Mouse (Mus musculus) CH12.LX (cell line): ENCODE measurements around the gene Tut1. TPM values are rescaled to one million over a fixed set of nuclear protein-coding genes. Genes with fewer than 3 reads are reported as not detected.

Experiments used
- DNase-seq: peaks from one replicate; pipeline ENCODE4 v3.0.0-alpha.2; 2013; ENCODE audit errors: extremely low read depth
- H3K27ac ChIP-seq: 2 replicates; pipeline ENCODE4 v1.5.1; 2012; ENCODE audit warnings: low read depth, mild to moderate bottlenecking, control low read depth, moderate library complexity; ENCODE audit not compliant: insufficient read depth
- H3K27me3 ChIP-seq: replicated peaks from 2 replicates; pipeline ENCODE3; 2012; ENCODE audit warnings: inconsistent platforms
- H3K36me3 ChIP-seq, 2 experiments: replicated peaks in 1 of 2; 2 replicates each; pipeline versions ENCODE3 to v1.6.1; 2012; ENCODE audit warnings: inconsistent platforms in 1 of 2, low read length in 1 of 2, mild to moderate bottlenecking in 1 of 2, mixed read lengths in 1 of 2, moderate library complexity in 1 of 2; ENCODE audit not compliant: control insufficient read depth in 1 of 2, insufficient read depth in 1 of 2
- H3K4me1 ChIP-seq, 2 experiments: 2 replicates each; pipeline ENCODE4 v1.6.1; 2012; ENCODE audit warnings: inconsistent platforms in 1 of 2, moderate library complexity in 1 of 2; ENCODE audit not compliant: insufficient read depth in 2 of 2, control insufficient read depth in 1 of 2
- H3K4me2 ChIP-seq: 2 replicates; pipeline ENCODE4 v1.6.1; 2012; ENCODE audit warnings: low read depth, mild to moderate bottlenecking, control low read depth; ENCODE audit not compliant: poor library complexity, insufficient read depth, severe bottlenecking
- H3K4me3 ChIP-seq, 3 experiments: fragments of 150-350 bp in 1 of 3; sonication (generic) in 1 of 3; replicated peaks in 1 of 3; 2 replicates each; pipeline versions ENCODE3 to v1.5.1; 2011 to 2012; ENCODE audit warnings: low read depth in 2 of 3, low read length in 2 of 3, mild to moderate bottlenecking in 2 of 3, moderate library complexity in 2 of 3, control low read depth in 1 of 3, improper control_type of control experiment in 1 of 3, inconsistent platforms in 1 of 3, mixed read lengths in 1 of 3; ENCODE audit not compliant: poor library complexity in 1 of 3
- H3K79me2 ChIP-seq: replicated peaks from 2 replicates; pipeline ENCODE4 v1.6.1; 2012; ENCODE audit warnings: mild to moderate bottlenecking, moderate library complexity; ENCODE audit not compliant: control insufficient read depth, poor library complexity, insufficient read depth, severe bottlenecking; ENCODE audit errors: extremely low read depth
- H3K9ac ChIP-seq: 2 replicates; pipeline ENCODE4 v1.6.1; 2012; ENCODE audit warnings: low read depth, mild to moderate bottlenecking, control low read depth, moderate library complexity; ENCODE audit not compliant: insufficient read depth
- H3K9me3 ChIP-seq: replicated peaks from 2 replicates; pipeline ENCODE3; 2012; ENCODE audit warnings: low read length, inconsistent platforms, mixed read lengths
- CHD1 ChIP-seq: IDR thresholded peaks from 2 replicates; pipeline ENCODE4 v1.6.1; 2012; ENCODE audit warnings: low read depth, low read length, improper control_type of control experiment, inconsistent platforms
- CTCF ChIP-seq, 2 experiments: IDR thresholded peaks in 1 of 2; conservative IDR thresholded peaks in 1 of 2; 2 replicates each; pipeline ENCODE4 v1.5.1; 2011 to 2012; ENCODE audit warnings: low read depth in 2 of 2, low read length in 2 of 2, improper control_type of control experiment in 1 of 2, inconsistent platforms in 1 of 2, mild to moderate bottlenecking in 1 of 2, moderate library complexity in 1 of 2
- E2F4 ChIP-seq: IDR thresholded peaks from 2 replicates; pipeline ENCODE4 v1.6.1; 2011; ENCODE audit warnings: low read depth, low read length, improper control_type of control experiment; ENCODE audit not compliant: insufficient replicate concordance
- JUN ChIP-seq: IDR thresholded peaks from 2 replicates; pipeline ENCODE4 v1.6.1; 2011; ENCODE audit warnings: low read depth, mild to moderate bottlenecking, low read length, improper control_type of control experiment, moderate library complexity; ENCODE audit not compliant: insufficient read depth
- JUND ChIP-seq: conservative IDR thresholded peaks from 2 replicates; pipeline ENCODE4 v1.6.1; 2011; ENCODE audit warnings: low read depth, low read length, improper control_type of control experiment
- MAFK ChIP-seq: IDR thresholded peaks from 2 replicates; pipeline ENCODE4 v1.6.1; 2011; ENCODE audit warnings: low read length, improper control_type of control experiment; ENCODE audit not compliant: insufficient replicate concordance
- MAX ChIP-seq: IDR thresholded peaks from 2 replicates; pipeline ENCODE4 v1.6.1; 2011; ENCODE audit warnings: low read length, improper control_type of control experiment
- MAZ ChIP-seq: IDR thresholded peaks from 2 replicates; pipeline ENCODE4 v1.6.1; 2012; ENCODE audit warnings: low read depth, mild to moderate bottlenecking, inconsistent platforms, low read length, improper control_type of control experiment, moderate library complexity
- MEF2A ChIP-seq: IDR thresholded peaks from 2 replicates; pipeline ENCODE4 v1.6.1; 2014; ENCODE audit warnings: low read depth, mild to moderate bottlenecking, inconsistent platforms, low read length, improper control_type of control experiment, borderline replicate concordance
- MXI1 ChIP-seq: IDR thresholded peaks from 2 replicates; pipeline ENCODE4 v1.6.1; 2011; ENCODE audit warnings: mild to moderate bottlenecking, low read depth, low read length, improper control_type of control experiment
- MYC ChIP-seq: IDR thresholded peaks from 2 replicates; pipeline ENCODE4 v1.6.1; 2011; ENCODE audit warnings: low read depth, mild to moderate bottlenecking, improper control_type of control experiment, low read length
- NRF1 ChIP-seq: IDR thresholded peaks from 2 replicates; pipeline ENCODE4 v1.6.1; 2014; ENCODE audit warnings: low read depth, mild to moderate bottlenecking, inconsistent platforms, low read length, improper control_type of control experiment, moderate library complexity
- PAX5 ChIP-seq: IDR thresholded peaks from 2 replicates; pipeline ENCODE4 v1.6.1; 2012; ENCODE audit warnings: low read length, inconsistent platforms, mixed read lengths
- POLR2A ChIP-seq: IDR thresholded peaks from 2 replicates; pipeline ENCODE4 v1.6.1; 2011; ENCODE audit warnings: low read depth, mild to moderate bottlenecking, improper control_type of control experiment, low read length
- POLR2AphosphoS2 ChIP-seq: IDR thresholded peaks from 2 replicates; pipeline ENCODE4 v1.6.1; 2011; ENCODE audit warnings: low read depth, low read length, improper control_type of control experiment
- RAD21 ChIP-seq: IDR thresholded peaks from 2 replicates; pipeline ENCODE4 v1.6.1; 2011; ENCODE audit warnings: low read depth, mild to moderate bottlenecking, low read length, improper control_type of control experiment, moderate library complexity
- SIN3A ChIP-seq: IDR thresholded peaks from 2 replicates; pipeline ENCODE4 v1.6.1; 2012; ENCODE audit warnings: low read length, improper control_type of control experiment, inconsistent platforms
- TBP ChIP-seq: conservative IDR thresholded peaks from 2 replicates; pipeline ENCODE4 v1.6.1; 2011; ENCODE audit warnings: low read depth, low read length, improper control_type of control experiment
- TCF12 ChIP-seq: IDR thresholded peaks from 2 replicates; pipeline ENCODE4 v1.6.1; 2014; ENCODE audit warnings: low read depth, mild to moderate bottlenecking, inconsistent platforms, low read length, improper control_type of control experiment
- UBTF ChIP-seq: IDR thresholded peaks from 2 replicates; pipeline ENCODE4 v1.6.1; 2012; ENCODE audit warnings: low read depth, mild to moderate bottlenecking, inconsistent platforms, low read length, improper control_type of control experiment, moderate library complexity
- ZC3H11A ChIP-seq: IDR thresholded peaks from 2 replicates; pipeline ENCODE4 v1.6.1; 2012; ENCODE audit warnings: low read depth, mild to moderate bottlenecking, inconsistent platforms, low read length, improper control_type of control experiment
- ZMIZ1 ChIP-seq: IDR thresholded peaks from 2 replicates; pipeline ENCODE4 v1.6.1; 2012; ENCODE audit warnings: low read depth, mild to moderate bottlenecking, inconsistent platforms, low read length, improper control_type of control experiment
- ZNF384 ChIP-seq: IDR thresholded peaks from 2 replicates; pipeline ENCODE4 v1.6.1; 2012; ENCODE audit warnings: low read depth, low read length, improper control_type of control experiment, inconsistent platforms
- dilution Hi-C: fragments of 300-500 bp; cut with MboI; formaldehyde crosslinking; loops from 2 replicates; pipeline ENCODE4 v1.14.3; 2020; ENCODE audit warnings: low sequenced_read_pairs; ENCODE audit not compliant: extremely low pct_unique_long_range_greater_than_20kb, extremely low pct_ligation_motif_present
- in situ Hi-C: fragments of 300-500 bp; cut with MboI; formaldehyde crosslinking; loops from 3 replicates; pipeline ENCODE4 v1.14.3; 2019; ENCODE audit warnings: low sequenced_read_pairs, low pct_ligation_motif_present, low pct_unique_long_range_greater_than_20kb, mixed read lengths
- polyA plus RNA-seq: library from polyadenylated mRNA; unstranded; fragments of >175 nt; gene quantifications from 2 replicates; pipeline ENCODE4 v1.2.1, GENCODE M21; 2012; ENCODE audit warnings: low read depth; ENCODE audit not compliant: insufficient read length
- total RNA-seq, 2 experiments: library from RNA; depleted of rRNA; stranded (reverse); fragments of 300-350 nt in 1 of 2; fragments of >200 nt in 1 of 2; gene quantifications; 2 replicates each; pipeline ENCODE4 v1.2.3; 2012 to 2014

The Tut1 gene
- total and polyA plus RNA-seq, 3 experiments = 40.4 to 54.9 (median 47.7) TPM

GRCm38 (mm10) chr19:8954171-8954570, 524 bp downstream of the Tut1 start:
- no peak for DNase-seq
- no peaks in the 10 kb centered on the region for H3K27me3 ChIP-seq
- peaks cover 43 to 71% of the 10 kb centered on the region in 2 experiments for H3K36me3 ChIP-seq
- in situ Hi-C loops (no loop called here), dilution Hi-C loops (no loop called here)
- peak overlapping the region; percentile 67 to 85 (median 82) for H3K4me3 ChIP-seq
- H3K4me1 ChIP-seq = peaks cover 4 to 35% of the 10 kb centered on the region in 2 experiments
- peaks cover 48% of the 10 kb centered on the region for H3K79me2 ChIP-seq
- no peaks in the 10 kb centered on the region for H3K9me3 ChIP-seq
- H3K4me2 ChIP-seq = peak overlapping the region; percentile 99
- TF ChIP-seq E2F4 (no peak), JUN (no peak), MAFK (no peak), TBP (no peak), POLR2AphosphoS2 (no peak), CHD1 (no peak), ZC3H11A (no peak), SIN3A (no peak; the same call in 1 of the 2 replicates), JUND (no peak), PAX5 (no peak), UBTF (no peak), POLR2A (no peak), MAX (no peak), TCF12 (no peak), RAD21 (no peak), MAZ (no peak)
- H3K27ac ChIP-seq = peak overlapping the region; percentile 70
- H3K9ac ChIP-seq = peak overlapping the region; percentile 95

- no peak for DNase-seq
Observed at GRCm38 (mm10) chr19:8962256-8962655, 8.6 kb downstream of the Tut1 start.

More at GRCm38 (mm10) chr19:8962256-8962655, 8.6 kb downstream of the Tut1 start:
- no peaks in the 10 kb centered on the region for H3K9me3 ChIP-seq
- no peak overlapping the region for H3K9ac ChIP-seq
- in situ Hi-C loops = no loop called here
- peaks cover 3 to 22% of the 10 kb centered on the region in 2 experiments; a peak in 3 of 4 replicates for H3K4me1 ChIP-seq
- no peak overlapping the region for H3K4me2 ChIP-seq
- H3K4me3 ChIP-seq = no peak overlapping the region
- peaks cover 39% of the 10 kb centered on the region for H3K79me2 ChIP-seq
- H3K27ac ChIP-seq = no peak overlapping the region
- dilution Hi-C loops = no loop called here
- H3K27me3 ChIP-seq = no peaks in the 10 kb centered on the region
- H3K36me3 ChIP-seq = peaks cover 75 to 86% of the 10 kb centered on the region in 2 experiments
- no peak for TF ChIP-seq MAX
- no peak for TF ChIP-seq NRF1
- no peak for TF ChIP-seq MYC
- no peak for TF ChIP-seq MAFK
- TF ChIP-seq ZMIZ1 = no peak
- TF ChIP-seq MEF2A = no peak
- TF ChIP-seq TBP = no peak
- no peak for TF ChIP-seq POLR2A
- no peak for TF ChIP-seq CHD1
- no peak for TF ChIP-seq ZNF384
- TF ChIP-seq CTCF (conservative IDR thresholded peaks at IDR 0.05 in 1 of 2, IDR thresholded peaks at IDR 0.05 in 1 of 2; ENCODE audit: low read depth in 2 of 2, low read length in 2 of 2) = no peak
- TF ChIP-seq MXI1 = no peak
